Mouse (Mus musculus) left cerebral cortex, adult 11 months (tissue): ENCODE data around the gene Ptbp2.

Experiments
- DNase-seq: peaks from one replicate; pipeline ENCODE4 v3.0.0; 2022; ENCODE audit warnings: low spot score

Gene Ptbp2

GRCm38 (mm10) chr3:119684741-119685140 is 99.5 kb downstream of the Ptbp2 start:
- DNase-seq: no peak
